ENCODE assay signal across 8 mouse cellular contexts in genomic region chr10:78411851-78412250, GRCm38 (mm10). TPM values are rescaled to one million over a fixed set of nuclear protein-coding genes. Genes with fewer than 3 reads are reported as not detected.
DNase-seq lines count a peak whose midpoint lies in the region; ATAC-seq lines count a peak whose summit lies in the region.

No protein-coding gene starts in this region.

- no peak for DNase-seq in lung, postnatal 25 days (ENCODE audit: low spot score)
- DNase-seq in gastrocnemius, postnatal 25 days, result no peak
- no peak for DNase-seq in left cerebral cortex, postnatal 4 days
- DNase-seq in ovary, postnatal 10 days (ENCODE audit: low spot score), result no peak

- peaks cover 11% of the 10 kb centered on the region for H3K4me1 ChIP-seq in lung, embryonic 16.5 days (replicated peaks; ENCODE audit: control insufficient read depth, insufficient read depth, low read length)
- H3K4me1 ChIP-seq in embryonic facial prominence, embryonic 15.5 days, result peaks cover 13% of the 10 kb centered on the region
- H3K4me1 ChIP-seq in intestine, embryonic 16.5 days (ENCODE audit: control insufficient read depth, insufficient read depth, low read length), result peaks cover 6% of the 10 kb centered on the region; the same call in 1 of the 2 replicates
- peaks cover 18% of the 10 kb centered on the region for H3K4me1 ChIP-seq in neural tube, embryonic 15.5 days

- intact Hi-C loops in left cerebral cortex, postnatal 4 days (cut with DNase I), result no loop called here

- H3K4me3 ChIP-seq in lung, embryonic 16.5 days (ENCODE audit: low read length), result peak overlapping the region; percentile 95
- peak overlapping the region; percentile 89 for H3K4me3 ChIP-seq in embryonic facial prominence, embryonic 15.5 days (replicated peaks)
- peak overlapping the region; percentile 90 for H3K4me3 ChIP-seq in intestine, embryonic 16.5 days (ENCODE audit: low read length)
- H3K4me3 ChIP-seq in neural tube, embryonic 15.5 days (replicated peaks), result peak overlapping the region; percentile 90

- peaks cover 28% of the 10 kb centered on the region for H3K36me3 ChIP-seq in lung, embryonic 16.5 days (ENCODE audit: control insufficient read depth, insufficient read depth, low read length)
- H3K36me3 ChIP-seq in embryonic facial prominence, embryonic 15.5 days, result peaks cover 41% of the 10 kb centered on the region
- peaks cover 16% of the 10 kb centered on the region for H3K36me3 ChIP-seq in intestine, embryonic 16.5 days (ENCODE audit: control insufficient read depth, insufficient read depth, low read length)
- peaks cover 38% of the 10 kb centered on the region for H3K36me3 ChIP-seq in neural tube, embryonic 15.5 days

- H3K27ac ChIP-seq in lung, embryonic 16.5 days (ENCODE audit: low read length), result no peak overlapping the region
- peak overlapping the region; percentile 91; the same call in 1 of the 2 replicates for H3K27ac ChIP-seq in embryonic facial prominence, embryonic 15.5 days (replicated peaks)
- no peak overlapping the region; the same call in 1 of the 2 replicates for H3K27ac ChIP-seq in intestine, embryonic 16.5 days (ENCODE audit: low read length)
- peak overlapping the region; percentile 92 for H3K27ac ChIP-seq in neural tube, embryonic 15.5 days (replicated peaks)

- peak overlapping the region; percentile 95 for H3K9ac ChIP-seq in lung, embryonic 16.5 days (ENCODE audit: low read length)
- peak overlapping the region; percentile 80 for H3K9ac ChIP-seq in embryonic facial prominence, embryonic 15.5 days
- H3K9ac ChIP-seq in intestine, embryonic 16.5 days (ENCODE audit: low read depth, low read length), result peak overlapping the region; percentile 87
- peak overlapping the region; percentile 80 for H3K9ac ChIP-seq in neural tube, embryonic 15.5 days (replicated peaks)

- no peaks in the 10 kb centered on the region for H3K9me3 ChIP-seq in lung, embryonic 16.5 days (ENCODE audit: control insufficient read depth, low read length)
- no peaks in the 10 kb centered on the region for H3K9me3 ChIP-seq in embryonic facial prominence, embryonic 15.5 days (replicated peaks)
- H3K9me3 ChIP-seq in intestine, embryonic 16.5 days (ENCODE audit: control insufficient read depth, low read length), result no peaks in the 10 kb centered on the region
- no peaks in the 10 kb centered on the region for H3K9me3 ChIP-seq in neural tube, embryonic 15.5 days (replicated peaks)

- no peak for ATAC-seq in lung, embryonic 16.5 days (ENCODE audit: low read depth)
- no peak for ATAC-seq in embryonic facial prominence, embryonic 15.5 days (ENCODE audit: insufficient number of reproducible peaks, low FRiP score, low TSS enrichment, low read depth)
- ATAC-seq in intestine, embryonic 16.5 days, result no peak
- ATAC-seq in neural tube, embryonic 15.5 days (ENCODE audit: low FRiP score), result no peak; the same call in 1 of the 2 replicates

- H3K27me3 ChIP-seq in lung, embryonic 16.5 days (ENCODE audit: control insufficient read depth, insufficient read depth, low read depth, low read length), result no peaks in the 10 kb centered on the region
- no peaks in the 10 kb centered on the region for H3K27me3 ChIP-seq in embryonic facial prominence, embryonic 15.5 days
- no peaks in the 10 kb centered on the region for H3K27me3 ChIP-seq in intestine, embryonic 16.5 days (replicated peaks; ENCODE audit: control insufficient read depth, insufficient read depth, low read length)
- no peaks in the 10 kb centered on the region for H3K27me3 ChIP-seq in neural tube, embryonic 15.5 days (replicated peaks)

- H3K4me2 ChIP-seq in lung, embryonic 16.5 days (ENCODE audit: low read depth, low read length), result peak overlapping the region; percentile 84
- peak overlapping the region; percentile 51 for H3K4me2 ChIP-seq in embryonic facial prominence, embryonic 15.5 days (replicated peaks)
- peak overlapping the region; percentile 77 for H3K4me2 ChIP-seq in intestine, embryonic 16.5 days (ENCODE audit: low read depth, low read length)
- H3K4me2 ChIP-seq in neural tube, embryonic 15.5 days, result peak overlapping the region; percentile 82

- WGBS in lung, embryonic 16.5 days, result 6% methylated on average over 8 of the region's 8 CpGs
- WGBS in embryonic facial prominence, embryonic 15.5 days, result 17% methylated on average over 8 of the region's 8 CpGs
- 12% methylated on average over 8 of the region's 8 CpGs for WGBS in intestine, embryonic 16.5 days
- WGBS in neural tube, embryonic 15.5 days, result 15% methylated on average over 8 of the region's 8 CpGs

RNA-seq across cellular contexts. Expression of gene Rrp1, which starts 1.0 kb away (rescaled TPM):
- 263 and 274 TPM in 2 replicates for polyA plus RNA-seq in lung, embryonic 16.5 days (2015; fragmentation: Nextera tagmentation; extraction: Ambion mirVana)
- polyA plus RNA-seq in embryonic facial prominence, embryonic 15.5 days (2015; fragmentation: Nextera tagmentation; extraction: Ambion mirVana), result 292 and 298 TPM in 2 replicates
- polyA plus RNA-seq in intestine, embryonic 16.5 days (2015; fragmentation: Nextera tagmentation; extraction: Ambion mirVana), result 252 and 268 TPM in 2 replicates
- polyA plus RNA-seq in neural tube, embryonic 15.5 days (2015; fragmentation: Nextera tagmentation; extraction: Ambion mirVana), result 413 and 414 TPM in 2 replicates
- 10 to 100 TPM; 58.8 to 62.0 TPM for total RNA-seq in gastrocnemius, postnatal 25 days (2021)
- 100 to 1,000 TPM; 295 to 298 TPM for total RNA-seq in left cerebral cortex, postnatal 4 days (2021)

RNA-seq across cellular contexts. Expression of gene Cstb, which starts 13.6 kb away (rescaled TPM):
- polyA plus RNA-seq in lung, embryonic 16.5 days (2015; fragmentation: Nextera tagmentation; extraction: Ambion mirVana), result 240 and 270 TPM in 2 replicates
- 265 and 273 TPM in 2 replicates for polyA plus RNA-seq in embryonic facial prominence, embryonic 15.5 days (2015; fragmentation: Nextera tagmentation; extraction: Ambion mirVana)
- 288 and 325 TPM in 2 replicates for polyA plus RNA-seq in intestine, embryonic 16.5 days (2015; fragmentation: Nextera tagmentation; extraction: Ambion mirVana)
- 97.0 and 207 TPM in 2 replicates for polyA plus RNA-seq in neural tube, embryonic 15.5 days (2015; fragmentation: Nextera tagmentation; extraction: Ambion mirVana)
- 10 to 100 TPM; 12.5 to 17.1 TPM for total RNA-seq in gastrocnemius, postnatal 25 days (2021)
- total RNA-seq in left cerebral cortex, postnatal 4 days (2021), result 10 to 100 TPM; 40.0 to 40.8 TPM

RNA-seq across cellular contexts. Expression of gene Pdxk, which starts 52.9 kb away (rescaled TPM):
- 7.3 and 8.0 TPM in 2 replicates for polyA plus RNA-seq in lung, embryonic 16.5 days (2015; fragmentation: Nextera tagmentation; extraction: Ambion mirVana)
- polyA plus RNA-seq in embryonic facial prominence, embryonic 15.5 days (2015; fragmentation: Nextera tagmentation; extraction: Ambion mirVana), result 12.7 and 14.1 TPM in 2 replicates
- 35.9 and 39.9 TPM in 2 replicates for polyA plus RNA-seq in intestine, embryonic 16.5 days (2015; fragmentation: Nextera tagmentation; extraction: Ambion mirVana)
- 48.4 and 49.2 TPM in 2 replicates for polyA plus RNA-seq in neural tube, embryonic 15.5 days (2015; fragmentation: Nextera tagmentation; extraction: Ambion mirVana)
- 1 to 10 TPM; 7.6 to 7.7 TPM for total RNA-seq in gastrocnemius, postnatal 25 days (2021)
- total RNA-seq in left cerebral cortex, postnatal 4 days (2021), result 10 to 100 TPM; 41.1 to 45.1 TPM

RNA-seq across cellular contexts. Expression of gene Agpat3, which starts 59.6 kb away (rescaled TPM):
- polyA plus RNA-seq in lung, embryonic 16.5 days (2015; fragmentation: Nextera tagmentation; extraction: Ambion mirVana), result 28.2 and 33.9 TPM in 2 replicates
- 99.7 and 105 TPM in 2 replicates for polyA plus RNA-seq in embryonic facial prominence, embryonic 15.5 days (2015; fragmentation: Nextera tagmentation; extraction: Ambion mirVana)
- polyA plus RNA-seq in intestine, embryonic 16.5 days (2015; fragmentation: Nextera tagmentation; extraction: Ambion mirVana), result 30.0 and 42.5 TPM in 2 replicates
- 77.4 and 77.6 TPM in 2 replicates for polyA plus RNA-seq in neural tube, embryonic 15.5 days (2015; fragmentation: Nextera tagmentation; extraction: Ambion mirVana)
- total RNA-seq in gastrocnemius, postnatal 25 days (2021), result 100 to 1,000 TPM; 120 to 123 TPM
- 100 to 1,000 TPM; 169 to 181 TPM for total RNA-seq in left cerebral cortex, postnatal 4 days (2021)

Comparison
In these comparisons a context has a peak if more than half of its experiments do, and no peak if none do; other contexts are left out.
1. H3K27ac ChIP-seq: peak in embryonic facial prominence, embryonic 15.5 days (single experiment) and neural tube, embryonic 15.5 days (single experiment); none in lung, embryonic 16.5 days (single experiment) and intestine, embryonic 16.5 days (single experiment).
2. Peak in every context shown above with its lines, with median percentiles within 50 percentile points of each other: H3K4me2 ChIP-seq, H3K4me3 ChIP-seq and H3K9ac ChIP-seq.